Mouse (Mus musculus): ENCODE results near the gene Gbp6. TPM values are rescaled to one million over a fixed set of nuclear protein-coding genes. Genes with fewer than 3 reads are reported as not detected.
"Not testable (repeated sequence)": the region's sequence is repeated elsewhere in the genome, so short reads cannot be mapped to it uniquely, and the experiment has no call there.

Gbp6 gene
- 6.2 to 13.3 TPM (median 7.7 TPM) in 3 replicates for total RNA-seq (2017)

DNA sequence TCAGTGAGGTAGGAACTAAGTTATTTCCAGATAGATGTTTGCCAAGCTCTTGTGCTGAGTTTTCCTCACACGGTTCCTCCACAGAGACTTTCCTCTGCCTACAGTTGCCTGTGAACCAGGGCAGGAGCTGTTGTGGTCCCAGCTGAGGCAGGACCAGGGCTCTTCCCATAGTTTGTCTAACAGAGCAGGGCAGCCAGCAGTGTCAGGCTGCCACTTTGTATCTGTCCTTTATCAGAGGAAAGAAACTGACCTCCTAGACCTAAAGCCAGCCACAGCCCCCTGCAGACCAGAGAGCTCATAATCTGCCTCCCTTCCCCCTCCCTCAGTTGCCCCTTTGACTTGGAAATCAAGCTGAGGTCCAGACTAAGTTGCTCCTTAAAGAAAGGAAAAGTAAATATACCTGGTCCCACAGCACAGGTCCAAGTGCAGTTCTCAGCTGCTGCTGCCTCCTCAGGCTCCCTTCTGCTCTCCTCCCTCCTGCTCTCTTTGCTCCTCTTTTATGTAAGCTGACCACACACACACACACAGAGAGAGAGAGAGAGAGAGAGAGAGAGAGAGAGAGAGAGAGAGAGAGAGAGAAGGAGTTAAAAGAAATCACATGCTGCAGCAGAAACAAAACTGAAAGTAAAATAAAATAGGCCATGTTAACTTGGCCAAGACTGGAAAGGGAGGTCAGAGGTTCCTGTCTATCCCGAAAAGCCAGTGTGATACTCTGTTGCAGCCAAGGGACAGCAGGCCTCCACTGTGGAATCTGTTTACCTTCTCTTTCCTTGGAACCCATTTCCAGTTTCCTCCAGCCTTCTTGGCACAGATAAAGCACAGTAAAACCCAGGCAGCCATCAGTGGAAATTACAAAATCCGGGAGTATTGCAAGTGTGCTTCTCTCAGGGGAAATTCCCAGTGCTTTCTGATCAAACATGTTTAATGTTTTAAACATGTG, at the start of gene Gbp6, which contains the start of gene Gm43302:
Gene Gbp6, minus strand, starts transcription at position 473 of the 940 bp plus-strand sequence.
Gene Gm43302, minus strand, starts transcription at position 470 of the 940 bp plus-strand sequence.
- ATAC-seq (replicated peaks; ENCODE audit: insufficient number of reproducible peaks, low FRiP score, low TSS enrichment, poor library complexity, severe bottlenecking): not testable (repeated sequence)

DNA sequence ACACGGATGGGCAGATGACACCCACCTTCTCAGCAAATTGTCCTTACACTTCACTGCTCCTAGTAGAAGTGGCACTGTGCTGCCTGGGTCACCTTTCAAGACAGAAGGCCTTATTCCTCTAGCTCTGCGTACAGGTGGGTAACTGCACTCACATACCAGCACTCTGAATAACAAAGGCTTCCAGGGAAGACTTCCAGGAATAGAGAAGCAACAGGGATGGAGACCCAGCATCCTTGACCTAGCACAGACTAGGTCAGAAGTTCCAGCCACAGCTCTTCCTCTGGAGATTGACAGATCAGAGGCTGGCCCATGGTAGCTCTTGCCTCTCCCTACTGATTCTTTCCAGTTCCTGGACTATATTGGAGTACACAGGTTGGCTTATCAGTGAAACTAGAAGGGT, 47.8 kb upstream of the Gbp6 start:
- no peak for ATAC-seq (replicated peaks; ENCODE audit: insufficient number of reproducible peaks, low FRiP score, low TSS enrichment, poor library complexity, severe bottlenecking)

GRCm38 (mm10) chr5:105322543-105322942, 29.0 kb upstream of the Gbp6 start:
- ATAC-seq (replicated peaks; ENCODE audit: insufficient number of reproducible peaks, low FRiP score, low TSS enrichment, poor library complexity, severe bottlenecking): no peak

DNA sequence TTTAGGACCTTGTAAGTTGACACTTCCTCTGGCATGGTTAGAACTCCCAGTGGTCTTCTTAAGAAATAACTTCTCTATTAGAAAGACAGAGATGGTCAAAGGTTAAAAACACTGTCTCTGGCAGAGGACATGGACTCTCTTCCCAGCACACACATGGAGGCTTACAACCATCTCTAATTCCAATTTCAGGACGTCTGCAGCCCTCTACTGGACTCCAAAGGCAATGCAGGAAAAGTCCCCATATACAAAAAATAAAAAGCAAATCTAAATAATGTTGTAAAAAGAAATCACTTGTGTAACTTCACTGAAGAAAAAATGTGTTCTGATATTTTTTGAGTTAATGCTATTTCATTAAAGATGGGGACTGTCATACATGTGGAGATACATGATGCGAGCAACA, 17.4 kb upstream of the Gbp6 start:
- no peak for ATAC-seq (replicated peaks; ENCODE audit: insufficient number of reproducible peaks, low FRiP score, low TSS enrichment, poor library complexity, severe bottlenecking)

GRCm38 (mm10) chr5:105309148-105309547, 15.7 kb upstream of the Gbp6 start:
- ATAC-seq (replicated peaks; ENCODE audit: insufficient number of reproducible peaks, low FRiP score, low TSS enrichment, poor library complexity, severe bottlenecking): not testable (repeated sequence)

DNA sequence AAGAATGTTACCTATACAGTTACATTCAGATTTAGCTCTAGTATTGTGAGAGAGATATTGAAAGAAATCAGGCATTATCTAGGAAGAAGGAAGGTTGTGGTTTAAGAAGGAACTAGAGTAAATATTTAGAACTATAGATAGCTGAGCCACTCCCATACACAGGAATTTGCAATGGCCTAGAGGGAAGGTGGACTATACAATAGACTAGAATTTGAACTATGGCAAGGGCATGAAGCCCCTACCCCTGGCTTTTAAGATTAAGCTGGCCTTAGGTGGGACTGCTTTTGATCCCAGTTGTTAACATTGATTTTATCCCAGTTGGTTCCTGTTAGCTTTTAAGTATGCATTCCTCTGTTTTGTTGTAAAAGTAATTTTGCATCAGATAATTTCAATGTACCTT, 13.4 kb upstream of the Gbp6 start:
- ATAC-seq (replicated peaks; ENCODE audit: insufficient number of reproducible peaks, low FRiP score, low TSS enrichment, poor library complexity, severe bottlenecking): not testable (repeated sequence)

DNA sequence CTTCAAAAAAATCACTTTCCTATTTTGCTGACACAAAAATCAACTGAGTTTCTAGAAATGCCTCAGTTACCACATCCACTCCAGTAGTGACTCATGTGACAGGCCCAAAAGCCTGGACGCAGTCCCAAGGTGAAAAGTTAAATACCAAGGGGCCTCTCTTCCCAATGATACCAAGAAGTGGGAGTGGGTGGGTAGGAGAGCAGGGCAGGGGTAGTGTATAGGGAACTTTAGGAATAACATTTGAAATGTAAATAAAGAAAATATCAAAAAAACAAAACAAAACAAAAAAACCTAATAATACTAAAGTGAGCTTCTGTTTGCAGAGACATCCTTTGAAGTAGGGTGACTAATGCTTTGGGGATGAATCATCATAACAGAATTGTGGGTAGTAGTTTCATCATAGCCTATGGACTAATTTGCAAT, 12.7 kb upstream of the Gbp6 start:
- ATAC-seq (replicated peaks; ENCODE audit: insufficient number of reproducible peaks, low FRiP score, low TSS enrichment, poor library complexity, severe bottlenecking): no peak

DNA sequence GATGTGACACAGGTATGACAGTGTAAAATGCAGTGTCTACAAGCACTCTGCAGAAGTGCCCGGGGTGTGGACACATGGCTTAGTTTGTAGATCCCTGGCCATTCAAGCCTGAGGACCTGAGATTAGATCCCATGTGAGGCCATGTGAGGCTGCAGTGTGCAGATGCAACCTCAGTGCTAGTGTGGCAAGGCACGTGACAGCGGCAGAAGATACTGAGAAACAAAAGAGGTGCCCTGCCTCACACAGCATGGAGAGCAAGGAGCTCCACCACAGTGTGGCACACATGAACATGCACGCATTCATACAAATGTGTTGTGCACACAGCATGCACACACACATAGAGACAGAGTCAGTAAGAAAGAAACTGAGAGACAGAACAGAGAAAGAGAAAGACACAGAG, 12.2 kb upstream of the Gbp6 start:
- not testable (repeated sequence) for ATAC-seq (replicated peaks; ENCODE audit: insufficient number of reproducible peaks, low FRiP score, low TSS enrichment, poor library complexity, severe bottlenecking)

DNA sequence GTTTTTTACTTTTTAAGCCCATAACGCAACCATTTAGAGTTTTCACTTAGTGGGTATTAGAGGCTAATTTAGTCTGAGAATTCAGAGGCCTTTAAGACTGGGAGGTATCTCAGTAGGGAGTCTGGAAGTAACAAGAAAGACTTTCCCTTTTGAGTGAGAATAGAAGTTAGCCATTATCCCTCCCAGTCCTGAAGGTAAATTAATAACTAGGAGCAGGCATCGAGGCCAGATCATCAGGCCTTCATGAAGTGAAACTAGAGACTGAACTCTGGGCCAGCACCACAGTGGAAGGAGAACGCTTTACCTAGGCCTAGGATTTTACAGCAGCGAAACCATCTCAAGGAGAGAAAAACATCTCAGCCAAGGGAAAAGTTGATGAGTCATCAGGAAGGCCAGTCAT, 8.5 kb upstream of the Gbp6 start:
- ATAC-seq (replicated peaks; ENCODE audit: insufficient number of reproducible peaks, low FRiP score, low TSS enrichment, poor library complexity, severe bottlenecking): no peak

- ATAC-seq (replicated peaks; ENCODE audit: insufficient number of reproducible peaks, low FRiP score, low TSS enrichment, poor library complexity, severe bottlenecking): no peak
Measured at GRCm38 (mm10) chr5:105301531-105301930, 8.0 kb upstream of the Gbp6 start.

DNA sequence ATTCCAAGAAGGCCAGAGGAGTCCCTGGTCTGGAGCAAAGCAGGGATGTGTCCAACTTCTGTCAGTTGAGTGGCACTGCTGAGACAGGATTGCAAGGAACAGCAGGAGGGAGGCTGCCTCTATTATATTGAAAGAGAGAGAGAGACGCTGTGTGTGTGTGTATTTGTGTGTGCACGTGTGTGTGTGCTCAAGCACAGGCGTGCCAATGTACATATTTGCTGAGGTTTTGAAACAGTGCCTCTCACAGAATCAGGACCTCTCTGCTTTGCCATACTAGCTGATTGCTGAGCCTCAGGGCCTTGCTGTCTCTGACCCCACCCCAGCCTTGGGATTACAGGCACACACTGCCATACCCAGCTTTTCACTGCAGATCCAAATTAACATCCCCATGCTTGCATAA, 2.2 kb upstream of the Gbp6 start:
- no peak for ATAC-seq (replicated peaks; ENCODE audit: insufficient number of reproducible peaks, low FRiP score, low TSS enrichment, poor library complexity, severe bottlenecking)

- no peak for ATAC-seq (replicated peaks; ENCODE audit: insufficient number of reproducible peaks, low FRiP score, low TSS enrichment, poor library complexity, severe bottlenecking)
Measured at GRCm38 (mm10) chr5:105292492-105292891, 1.0 kb downstream of the Gbp6 start.

- ATAC-seq (replicated peaks; ENCODE audit: insufficient number of reproducible peaks, low FRiP score, low TSS enrichment, poor library complexity, severe bottlenecking): not testable (repeated sequence)
Measured at GRCm38 (mm10) chr5:105290921-105291320, 2.6 kb downstream of the Gbp6 start.

DNA sequence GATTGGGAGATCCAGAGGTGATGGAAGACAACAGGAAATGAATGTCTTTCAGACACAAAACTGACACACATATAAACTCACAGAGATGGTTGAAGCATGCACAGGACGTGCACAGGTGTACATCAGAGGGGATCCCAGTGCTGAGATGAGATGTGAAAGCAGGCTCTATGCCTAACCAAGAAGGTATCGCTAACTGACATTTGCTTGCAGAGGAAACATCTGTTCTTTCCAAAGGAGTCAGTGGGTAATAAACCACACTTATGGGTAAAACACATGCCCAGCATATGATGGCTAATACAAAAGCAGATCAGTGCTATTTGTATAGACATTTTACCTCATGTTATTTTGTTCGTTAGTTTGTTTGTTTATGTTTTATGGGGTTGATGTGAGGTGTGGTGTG, 32.8 kb downstream of the Gbp6 start:
- ATAC-seq (replicated peaks; ENCODE audit: insufficient number of reproducible peaks, low FRiP score, low TSS enrichment, poor library complexity, severe bottlenecking): not testable (repeated sequence)

DNA sequence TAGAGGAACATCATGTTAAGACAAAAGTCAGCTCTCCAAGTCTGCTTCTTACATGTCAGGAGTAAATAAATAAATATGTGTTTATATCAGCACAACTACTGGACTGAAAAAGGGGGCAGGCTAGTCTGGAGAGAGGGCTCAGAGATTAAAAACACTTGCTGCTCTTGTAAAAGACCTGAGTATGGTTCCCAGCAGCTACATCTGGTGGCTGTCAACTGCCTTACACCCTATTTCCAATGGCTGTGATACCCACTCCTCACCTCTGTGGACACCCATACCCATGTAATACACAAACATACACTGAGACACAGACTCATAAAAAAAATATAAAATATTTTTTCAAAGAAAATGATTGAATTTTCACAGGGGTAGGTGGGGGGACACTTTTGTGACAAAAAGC, 41.0 kb downstream of the Gbp6 start:
- no peak for ATAC-seq (replicated peaks; ENCODE audit: insufficient number of reproducible peaks, low FRiP score, low TSS enrichment, poor library complexity, severe bottlenecking)

GRCm38 (mm10) chr5:105244741-105245140, 48.8 kb downstream of the Gbp6 start:
- ATAC-seq (replicated peaks; ENCODE audit: insufficient number of reproducible peaks, low FRiP score, low TSS enrichment, poor library complexity, severe bottlenecking): not testable (repeated sequence)

GRCm38 (mm10) chr5:105240982-105241381, 52.5 kb downstream of the Gbp6 start:
- not testable (repeated sequence) for ATAC-seq (replicated peaks; ENCODE audit: insufficient number of reproducible peaks, low FRiP score, low TSS enrichment, poor library complexity, severe bottlenecking)

- ATAC-seq (replicated peaks; ENCODE audit: insufficient number of reproducible peaks, low FRiP score, low TSS enrichment, poor library complexity, severe bottlenecking): not testable (repeated sequence)
Measured at GRCm38 (mm10) chr5:105239483-105240047, 53.9 kb downstream of the Gbp6 start, which contains the start of gene Gbp10. Gbp10 (minus strand) TSS chr5:105239533.

DNA sequence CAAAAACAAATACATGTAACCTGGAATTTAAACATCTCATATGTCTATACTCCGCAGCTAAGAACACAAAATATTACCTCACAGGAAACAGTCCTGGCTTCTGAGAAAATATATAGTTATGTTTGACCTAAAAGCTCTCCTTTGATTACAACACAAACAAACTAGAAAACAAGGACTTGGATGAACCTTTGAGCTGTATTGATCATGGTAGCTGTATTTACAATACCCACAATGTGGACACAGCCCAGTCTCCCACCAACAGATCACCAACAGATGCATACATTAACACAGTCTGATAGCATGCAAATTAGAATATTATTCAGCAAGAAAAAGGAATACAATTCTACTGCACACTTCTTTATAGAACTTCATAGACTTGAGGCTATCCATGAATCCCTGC, 55.1 kb downstream of the Gbp6 start:
- ATAC-seq (replicated peaks; ENCODE audit: insufficient number of reproducible peaks, low FRiP score, low TSS enrichment, poor library complexity, severe bottlenecking): not testable (repeated sequence)

DNA sequence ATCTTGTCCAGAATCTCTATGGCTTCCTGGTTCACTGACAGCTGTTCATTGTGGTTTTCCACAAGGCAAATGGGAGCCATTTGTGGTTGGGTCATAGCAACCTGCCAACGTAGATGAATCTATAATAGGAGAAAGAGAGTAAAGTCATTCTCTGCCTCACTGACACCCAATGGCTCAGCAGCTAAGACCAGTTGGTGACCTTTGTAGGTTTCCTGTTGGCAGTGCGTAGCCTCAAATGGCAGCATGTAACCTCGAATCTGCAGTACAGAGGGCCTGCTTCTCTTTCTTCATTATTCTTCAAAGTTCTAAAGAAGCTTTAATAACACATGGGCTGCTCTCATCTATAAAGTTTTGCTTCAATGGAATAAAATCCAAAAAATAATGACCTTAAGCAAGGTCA, 57.5 kb downstream of the Gbp6 start:
- ATAC-seq (replicated peaks; ENCODE audit: insufficient number of reproducible peaks, low FRiP score, low TSS enrichment, poor library complexity, severe bottlenecking): not testable (repeated sequence)
